Mouse (Mus musculus) adrenal gland, postnatal 14 days (tissue): ENCODE results near the gene S100a10. TPM values are rescaled to one million over a fixed set of nuclear protein-coding genes. Genes with fewer than 3 reads are reported as not detected.
"Not testable (repeated sequence)": the region's sequence is repeated elsewhere in the genome, so short reads cannot be mapped to it uniquely, and the experiment has no call there.

ENCODE experiments used
- DNase-seq: peaks from one replicate; pipeline ENCODE4 v3.0.0; 2021; ENCODE audit warnings: mixed read lengths
- long read RNA-seq, 2 experiments: library from polyadenylated mRNA; stranded (forward); transcript quantifications; one replicate each; pipeline ENCODE4 v2.0.0; 2021
- total RNA-seq: library from RNA; stranded (reverse); gene quantifications from 2 replicates; pipeline ENCODE4 v1.2.3, GENCODE M21; 2021

Gene S100a10
- 166 and 194 TPM in 2 replicates for total RNA-seq
- long read RNA-seq, experiment 1, transcript S100a10-201 (3 exons, 685 nt) = major isoform, 84 of 91 reads
- long read RNA-seq, experiment 1, partial matches to known transcripts = 7 of 91 reads
- long read RNA-seq, experiment 1, other reads (novel, unspliced or antisense) = 0 of 91 reads
- long read RNA-seq, experiment 2, transcript S100a10-201 (3 exons, 685 nt) = major isoform, 96 of 109 reads
- long read RNA-seq, experiment 2, partial matches to known transcripts = 12 of 109 reads
- long read RNA-seq, experiment 2, other reads (novel, unspliced or antisense) = 1 of 109 reads

DNA sequence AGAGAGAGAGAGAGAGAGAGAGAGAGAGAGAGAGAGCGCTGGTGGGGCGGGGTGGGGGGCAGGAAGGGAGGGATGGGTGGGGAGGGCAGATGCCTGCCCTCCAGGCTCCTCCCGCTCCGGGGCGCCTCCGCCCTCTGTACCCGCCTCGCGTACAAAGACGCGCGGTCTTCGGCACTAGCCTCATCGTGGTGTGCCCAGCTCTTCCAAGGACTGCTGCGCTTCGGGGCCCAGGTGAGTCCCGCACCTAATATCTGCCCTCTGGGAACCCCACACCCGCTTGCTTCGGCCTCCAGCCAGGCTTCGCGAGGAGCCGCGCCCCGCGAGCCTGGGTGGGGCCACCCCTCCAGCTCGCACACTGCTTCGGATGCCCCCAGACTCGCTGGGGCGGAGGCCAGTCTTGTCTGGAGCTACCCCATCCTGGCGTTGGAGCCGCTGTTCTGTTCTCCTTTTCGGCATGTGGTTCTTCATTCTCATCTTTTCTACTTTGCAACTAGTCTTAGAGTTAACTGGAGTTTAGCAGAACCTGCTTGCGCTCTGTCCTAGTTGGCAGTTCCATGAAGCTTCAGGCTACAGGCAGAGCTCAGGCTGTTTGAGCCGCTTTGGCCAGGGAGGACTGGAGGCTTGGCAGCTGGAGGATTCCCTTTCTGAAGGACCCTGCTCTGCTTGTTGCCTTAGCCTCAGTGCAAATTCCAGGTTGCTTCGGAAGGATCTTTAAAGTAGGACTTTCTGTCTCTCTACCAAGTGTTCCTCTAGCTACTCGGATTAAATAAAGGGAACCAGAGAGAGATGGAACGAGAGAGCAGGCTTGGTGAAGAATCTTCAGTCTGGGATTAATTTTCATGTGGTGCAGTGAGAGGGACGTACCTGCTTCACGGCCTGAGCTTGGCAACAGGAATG is at the start of gene S100a10:
Gene S100a10 (plus strand): TSS at position 100 of the 897 bp plus-strand sequence.
- DNase-seq = peak; percentile 82

GRCm38 (mm10) chr3:93505960-93506863 is 48.7 kb upstream of the S100a10 start:
- DNase-seq = peak; percentile 49

GRCm38 (mm10) chr3:93506881-93507325 is 48.0 kb upstream of the S100a10 start:
- no peak for DNase-seq

- DNase-seq = peak; percentile 11
Observed at GRCm38 (mm10) chr3:93509301-93509700, 45.6 kb upstream of the S100a10 start.

GRCm38 (mm10) chr3:93511036-93511435 is 43.8 kb upstream of the S100a10 start:
- DNase-seq = no peak

DNA sequence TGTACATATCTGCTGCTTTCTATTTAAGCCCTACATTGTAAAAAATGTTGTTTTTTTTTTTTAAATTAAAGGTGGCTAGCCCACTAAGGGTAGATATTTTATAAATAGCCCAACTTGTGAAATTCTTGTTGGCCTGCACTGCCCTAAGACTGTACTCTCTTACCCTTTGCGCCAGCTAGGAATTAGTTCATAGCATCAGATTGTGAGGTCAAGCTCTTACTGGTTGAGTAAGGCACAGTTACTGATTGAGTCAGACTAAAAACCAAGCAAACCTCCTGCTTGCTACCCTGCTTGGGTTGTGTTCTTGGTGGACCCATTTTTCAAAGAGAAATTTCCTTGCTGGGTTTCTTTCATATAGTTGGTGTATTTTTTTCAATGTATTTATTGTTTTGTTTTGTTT is 43.1 kb upstream of the S100a10 start:
- peak; percentile 19 for DNase-seq

GRCm38 (mm10) chr3:93512386-93513101 is 42.3 kb upstream of the S100a10 start:
- DNase-seq = peak; percentile 14

- DNase-seq = no peak
Observed at GRCm38 (mm10) chr3:93514628-93515027, 40.3 kb upstream of the S100a10 start.

DNA sequence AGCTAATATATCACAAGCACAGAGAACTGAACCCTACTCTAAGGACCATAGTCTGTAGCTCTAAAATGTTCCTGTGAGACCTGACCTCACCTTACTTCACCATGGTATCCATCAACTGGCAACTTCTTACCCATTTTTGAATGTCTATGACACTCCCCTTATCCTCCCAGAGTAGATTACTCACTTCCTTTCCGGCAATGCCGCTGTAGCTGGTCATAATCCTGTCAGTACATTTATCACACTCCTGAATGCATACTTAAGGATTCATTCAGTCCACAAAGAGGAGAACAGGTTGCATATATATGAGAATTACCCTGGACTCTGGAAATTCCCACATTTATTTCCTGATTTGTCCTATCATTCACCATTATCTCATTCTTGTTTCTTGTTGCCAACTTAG is 37.5 kb upstream of the S100a10 start:
- DNase-seq = no peak

- DNase-seq = no peak
Observed at GRCm38 (mm10) chr3:93519856-93520329, 35.0 kb upstream of the S100a10 start.

- peak; percentile 74 for DNase-seq
Observed at GRCm38 (mm10) chr3:93520330-93521193, 34.3 kb upstream of the S100a10 start, which contains the start of gene S100a11. Gene S100a11 (plus strand): TSS chr3:93520488.

DNA sequence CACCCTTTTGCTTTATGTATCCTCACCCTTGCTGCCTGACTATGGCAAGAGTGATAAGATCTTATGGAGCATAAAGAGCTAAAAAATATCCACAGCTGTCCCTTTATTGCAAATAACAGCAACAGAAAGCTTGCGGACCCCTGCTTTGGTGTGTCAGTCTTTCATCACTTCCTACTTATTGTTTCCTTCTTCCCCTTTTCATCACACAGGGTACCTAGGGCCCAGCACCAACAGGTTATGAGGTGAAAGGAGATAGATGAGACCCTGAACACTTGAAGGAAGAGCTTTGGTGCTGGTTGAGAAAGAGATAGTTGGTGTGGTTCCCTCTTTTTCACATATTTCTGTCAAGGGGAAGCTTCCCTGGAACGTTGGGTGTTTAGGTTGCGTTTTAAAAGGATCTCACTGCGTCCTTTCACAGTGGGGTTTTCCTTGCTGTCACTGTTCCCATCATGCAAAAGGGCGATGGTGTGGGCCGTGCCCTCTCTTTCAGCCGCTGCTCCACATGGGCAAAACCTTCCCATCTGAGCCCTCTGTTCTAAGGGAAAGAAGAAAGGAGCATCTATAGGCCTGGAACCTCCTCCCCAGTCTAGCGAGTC is 33.3 kb upstream of the S100a10 start:
- no peak for DNase-seq

DNA sequence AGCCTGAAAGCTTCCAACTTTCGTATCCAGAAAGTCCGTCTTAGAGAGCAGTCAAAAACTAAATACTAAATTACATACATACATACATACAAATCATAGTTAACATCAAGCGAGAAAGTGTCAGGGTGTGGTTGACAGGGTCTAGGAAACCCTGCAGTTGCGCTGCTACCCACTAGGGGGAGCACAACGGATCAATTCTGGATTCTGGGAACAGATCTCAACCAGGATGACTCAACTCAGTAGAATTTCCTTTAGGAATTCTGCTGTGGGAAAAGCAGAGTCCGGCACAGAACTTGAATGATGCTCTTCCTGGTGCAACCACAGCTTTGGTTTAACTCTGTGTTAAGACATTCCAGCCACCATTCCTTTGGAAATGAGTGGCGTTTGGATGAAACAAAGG is 32.3 kb upstream of the S100a10 start:
- DNase-seq = peak; percentile 78

- no peak for DNase-seq
Observed at GRCm38 (mm10) chr3:93527300-93527699, 27.6 kb upstream of the S100a10 start.

DNA sequence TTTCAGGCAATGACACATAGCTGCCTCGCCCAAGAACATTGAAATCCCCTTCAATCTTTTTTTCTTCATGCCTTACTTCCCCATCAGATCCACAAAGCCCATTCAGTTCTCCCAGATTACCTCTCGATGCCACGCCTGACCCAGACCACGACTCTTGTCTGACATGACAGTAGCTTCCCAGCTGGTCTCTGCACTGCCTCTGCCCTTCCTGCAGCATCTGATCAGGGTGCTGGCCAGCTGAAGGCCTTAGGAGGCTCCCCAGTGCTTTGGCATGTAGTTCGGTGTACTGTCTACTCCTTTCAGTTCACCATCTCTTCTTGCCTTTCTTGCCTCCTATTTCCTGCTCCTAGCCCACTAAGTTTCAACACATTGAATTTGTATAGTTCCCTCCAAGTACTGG is 26.1 kb upstream of the S100a10 start:
- DNase-seq = no peak

GRCm38 (mm10) chr3:93537068-93537576 is 17.8 kb upstream of the S100a10 start:
- DNase-seq = peak; percentile 79

DNA sequence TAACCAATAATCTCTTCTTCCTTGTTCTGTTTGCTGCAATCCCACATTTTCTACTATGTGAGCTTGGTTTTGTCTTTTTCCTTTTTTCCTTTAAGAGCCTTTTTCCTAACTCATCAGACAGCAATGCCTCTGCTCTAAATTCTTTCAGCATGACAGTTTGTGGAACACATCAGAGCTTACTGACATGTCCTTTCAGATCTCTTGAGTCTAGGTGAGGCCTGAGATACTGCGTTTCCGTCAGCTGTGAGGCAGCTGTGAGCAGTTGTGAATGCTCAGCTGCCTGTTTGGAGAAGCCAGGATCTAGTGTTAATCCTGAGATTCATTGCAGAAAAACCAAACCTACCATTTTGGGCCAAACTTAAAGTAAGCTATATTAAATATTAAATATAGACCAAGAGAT is 16.4 kb upstream of the S100a10 start:
- no peak for DNase-seq

DNA sequence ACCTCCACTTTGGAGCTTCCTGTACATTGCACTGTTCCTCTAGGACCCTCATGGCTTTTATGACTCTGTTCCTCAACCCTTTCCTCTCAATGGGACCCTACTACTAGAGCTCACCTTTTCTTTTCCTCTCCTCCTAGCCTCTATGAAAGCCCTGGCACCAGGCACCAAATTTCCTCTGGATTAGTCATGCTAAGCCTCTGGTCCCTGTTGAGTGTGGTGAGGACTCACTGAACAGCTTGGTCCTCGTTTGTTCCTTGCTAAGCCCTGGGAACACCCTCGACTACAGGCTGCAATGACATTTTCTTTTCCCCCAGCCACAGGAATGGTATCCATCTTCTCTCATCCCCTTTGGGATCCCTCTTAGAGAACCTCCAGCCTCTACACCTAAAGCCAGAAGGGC is 13.4 kb upstream of the S100a10 start:
- no peak for DNase-seq

GRCm38 (mm10) chr3:93544170-93544569 is 10.7 kb upstream of the S100a10 start:
- DNase-seq = not testable (repeated sequence)
